Mouse (Mus musculus) stomach, postnatal 0 days (tissue): ENCODE data around the gene Wdr38.

Experiments used
- CTCF ChIP-seq: IDR thresholded peaks from 2 replicates; pipeline ENCODE4 v1.5.1; 2016; ENCODE audit warnings: antibody characterized with exemption, low read depth, mild to moderate bottlenecking, moderate library complexity
- EP300 ChIP-seq: optimal IDR thresholded peaks from 2 replicates; pipeline ENCODE3; 2016; ENCODE audit warnings: antibody characterized with exemption

DNA sequence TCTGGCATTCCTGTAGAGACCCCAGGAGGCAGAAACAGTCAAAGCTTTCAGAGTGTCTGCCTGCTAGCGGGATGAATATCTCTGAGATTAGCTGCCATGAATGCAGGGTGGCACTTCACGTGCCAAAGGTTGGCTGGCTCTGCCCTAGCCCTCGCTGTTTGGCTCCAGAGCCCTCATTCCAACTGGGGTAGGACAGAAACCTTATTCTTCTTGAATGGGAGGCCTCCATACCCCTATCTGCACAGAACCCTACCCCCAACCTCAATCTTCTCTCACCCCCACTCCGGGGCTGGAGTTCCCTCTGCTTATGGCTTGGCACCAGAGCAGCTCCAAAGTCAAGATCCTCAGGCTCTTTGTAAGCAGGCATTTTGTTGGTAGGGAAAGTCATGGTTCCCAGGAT lies 19.4 kb upstream of the Wdr38 start:
- no peak for TF ChIP-seq CTCF
- TF ChIP-seq EP300 = no peak
